ENCODE assay signal across 11 mouse cellular contexts in the genomic region with DNA sequence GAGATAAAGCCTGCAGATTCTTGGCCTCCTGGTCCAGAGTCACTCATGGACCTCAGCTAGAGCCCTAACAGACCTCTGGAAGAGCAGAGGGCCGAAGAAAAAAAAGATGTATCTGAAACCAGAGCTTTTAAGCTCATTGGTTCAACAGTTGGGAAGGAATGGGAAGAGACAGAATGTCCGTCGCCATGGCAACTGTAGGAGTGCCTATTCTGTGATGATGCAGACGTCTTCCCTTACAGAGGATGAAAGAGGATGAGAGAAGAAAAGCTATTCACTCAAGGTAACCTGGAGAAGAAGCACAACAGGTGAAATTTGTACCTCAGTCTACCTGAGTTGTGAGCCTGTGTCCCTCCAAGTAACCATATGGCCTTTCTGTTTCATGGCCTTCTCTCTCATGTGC. TPM values are rescaled to one million over a fixed set of nuclear protein-coding genes. Genes with fewer than 3 reads are reported as not detected.
DNase-seq lines count a peak whose midpoint lies in the region; ATAC-seq lines count a peak whose summit lies in the region.
"Had no signal": no experiment of that assay in that cellular context is flagged by ENCODE, and none has a peak within 500 bp of the region (broad histone marks: within the 10 kb centered on the region; RNA-seq: fewer than 3 reads in every experiment).

No protein-coding gene starts in this region.

- ATAC-seq in CD4-positive, CD25-positive, alpha-beta regulatory T cell, adult 4 months: no peak

- peak; percentile 33 to 62 for DNase-seq in frontal cortex, adult 2 months (ENCODE audit: extremely low spot score in 1 of 2, low spot score in 1 of 2)
- no peak for DNase-seq in frontal cortex, postnatal 25 days (ENCODE audit: low spot score in 2 of 2)
- DNase-seq in embryo, embryonic 11 days: peak; percentile 36
- peak; percentile 26 to 30 for DNase-seq in layer of hippocampus, postnatal 36 days
- DNase-seq in right cerebral cortex, postnatal 10 days (ENCODE audit: low spot score in 2 of 2): peak; percentile 86 to 91
- DNase-seq in kidney, postnatal 14 days: no peak
- no peak for DNase-seq in lung, postnatal 36 days
- DNase-seq: cerebellum, postnatal 36 days; gastrocnemius, postnatal 36 days; heart, postnatal 4 days had no signal

RNA-seq across cellular contexts. Expression of gene Timp3, which starts 44.0 kb away (rescaled TPM):
- 59.6 and 65.5 TPM in 2 replicates for polyA plus RNA-seq in frontal cortex, adult 2 months (2012; rRNA removed)
- 10 to 100 TPM; 49.2 to 60.3 TPM for total RNA-seq in layer of hippocampus, postnatal 36 days (2021)
- polyA plus RNA-seq in CD4-positive, CD25-positive, alpha-beta regulatory T cell, adult 4 months (2017; shearing (Covaris generic)): not detected

Comparison
In these comparisons a context has a peak if more than half of its experiments do, and no peak if none do; other contexts are left out.
1. DNase-seq: peak in frontal cortex, adult 2 months (2 of 2), embryo, embryonic 11 days (single experiment), layer of hippocampus, postnatal 36 days (2 of 2) and right cerebral cortex, postnatal 10 days (2 of 2); none in frontal cortex, postnatal 25 days (0 of 2), kidney, postnatal 14 days (single experiment) and lung, postnatal 36 days (single experiment).
2. RNA of gene Timp3, which starts 44.0 kb away (polyA plus RNA-seq): 59.6 to 65.5 TPM in frontal cortex, adult 2 months; not detected in CD4-positive, CD25-positive, alpha-beta regulatory T cell, adult 4 months; every median in the first group is over 10 times any median in the second.